Mouse (Mus musculus) neural tube, embryonic 15.5 days (tissue): ENCODE measurements around the gene Triobp. TPM values are rescaled to one million over a fixed set of nuclear protein-coding genes. Genes with fewer than 3 reads are reported as not detected.

Source experiments
- ATAC-seq: fragments of 200-750 bp; cut with Nextera tagmentation; 2 replicates; pipeline ENCODE4 v1.8.0; 2017; ENCODE audit warnings: mild to moderate bottlenecking, moderate TSS enrichment, moderate library complexity; ENCODE audit not compliant: low FRiP score
- H3K27ac ChIP-seq: fragments of 300-500 bp; sonication (generic); replicated peaks from 2 replicates; pipeline ENCODE4 v1.5.1; 2015; ENCODE audit warnings: mild to moderate bottlenecking, inconsistent platforms
- H3K27me3 ChIP-seq: fragments of 300-500 bp; sonication (generic); replicated peaks from 2 replicates; pipeline ENCODE4 v1.6.1; 2015; ENCODE audit warnings: inconsistent platforms
- H3K36me3 ChIP-seq: fragments of 300-500 bp; sonication (generic); 2 replicates; pipeline ENCODE4 v1.6.1; 2015; ENCODE audit warnings: inconsistent platforms
- H3K4me1 ChIP-seq: fragments of 300-500 bp; sonication (generic); 2 replicates; pipeline ENCODE4 v1.6.1; 2015; ENCODE audit warnings: inconsistent platforms
- H3K4me2 ChIP-seq: fragments of 300-500 bp; sonication (generic); 2 replicates; pipeline ENCODE4 v1.6.1; 2015; ENCODE audit warnings: inconsistent platforms, mild to moderate bottlenecking, moderate library complexity
- H3K4me3 ChIP-seq: fragments of 300-500 bp; sonication (generic); replicated peaks from 2 replicates; pipeline ENCODE4 v1.5.1; 2015; ENCODE audit warnings: mild to moderate bottlenecking, inconsistent platforms
- H3K9ac ChIP-seq: fragments of 300-500 bp; sonication (generic); replicated peaks from 2 replicates; pipeline ENCODE4 v1.6.1; 2015; ENCODE audit warnings: mild to moderate bottlenecking, inconsistent platforms
- H3K9me3 ChIP-seq: fragments of 300-500 bp; sonication (generic); replicated peaks from 2 replicates; pipeline ENCODE4 v1.6.1; 2016; ENCODE audit warnings: inconsistent platforms
- WGBS: fragments of 180-500 bp; shearing (Covaris S2); methylation state at CpG from one replicate; pipeline ENCODE4 v1.1.7; 2015; ENCODE audit warnings: mixed read lengths; 5-methylcytosine and 5-hydroxymethylcytosine counted together
- polyA plus RNA-seq: library from polyadenylated mRNA; unstranded; fragments of >200 nt; fragmentation: Nextera tagmentation; extraction: Ambion mirVana; gene quantifications from 2 replicates; pipeline ENCODE4 v1.2.1, GENCODE M21; 2015

Gene Triobp
- polyA plus RNA-seq, 1 experiment from 2014 or later: 30.6 TPM

GRCm38 (mm10) chr15:78914091-78914822, 33.3 kb upstream of the Triobp start:
- peak overlapping the region; percentile 80 for H3K9ac ChIP-seq
- H3K36me3 ChIP-seq: peaks cover 16% of the 10 kb centered on the region
- ATAC-seq: peak; percentile 80
- H3K9me3 ChIP-seq: no peaks in the 10 kb centered on the region
- H3K4me3 ChIP-seq: peak overlapping the region; percentile 78
- peak overlapping the region; percentile 88 for H3K4me2 ChIP-seq
- H3K27ac ChIP-seq: peak overlapping the region; percentile 98
- under 1% methylated on average over 80 of the region's 87 CpGs for WGBS
- no peaks in the 10 kb centered on the region for H3K27me3 ChIP-seq
- peaks cover 49% of the 10 kb centered on the region for H3K4me1 ChIP-seq

- H3K4me2 ChIP-seq: peak overlapping the region; percentile 88
- no peaks in the 10 kb centered on the region for H3K27me3 ChIP-seq
- peak overlapping the region; percentile 80 for H3K9ac ChIP-seq
- peaks cover 49% of the 10 kb centered on the region for H3K4me1 ChIP-seq
- no peaks in the 10 kb centered on the region for H3K9me3 ChIP-seq
- H3K27ac ChIP-seq: peak overlapping the region; percentile 98
- H3K4me3 ChIP-seq: peak overlapping the region; percentile 78
- no peak for ATAC-seq
- peaks cover 23% of the 10 kb centered on the region for H3K36me3 ChIP-seq
- 47% methylated on average over 8 of the region's 8 CpGs for WGBS
Observed at GRCm38 (mm10) chr15:78914823-78915659, 32.5 kb upstream of the Triobp start.

- Histone ChIP-seq H3K4me1 (peaks cover 49% of the 10 kb centered on the region), H3K36me3 (peaks cover 23% of the 10 kb centered on the region), H3K4me3 (peak overlapping the region; percentile 78), H3K4me2 (peak overlapping the region; percentile 88), H3K27me3 (no peaks in the 10 kb centered on the region), H3K9ac (peak overlapping the region; percentile 80), H3K27ac (peak overlapping the region; percentile 68), H3K9me3 (no peaks in the 10 kb centered on the region)
- peak; percentile 19; the same call in 1 of the 2 replicates for ATAC-seq
- 6% methylated on average over 8 of the region's 8 CpGs for WGBS
Observed at GRCm38 (mm10) chr15:78915660-78916017, 31.9 kb upstream of the Triobp start.

- peaks cover 23% of the 10 kb centered on the region for H3K36me3 ChIP-seq
- H3K9me3 ChIP-seq: no peaks in the 10 kb centered on the region
- 31% methylated on average over 12 of the region's 12 CpGs for WGBS
- H3K9ac ChIP-seq: peak overlapping the region; percentile 80
- no peaks in the 10 kb centered on the region for H3K27me3 ChIP-seq
- ATAC-seq: no peak
- peaks cover 49% of the 10 kb centered on the region for H3K4me1 ChIP-seq
- H3K27ac ChIP-seq: peak overlapping the region; percentile 68
- peak overlapping the region; percentile 88 for H3K4me2 ChIP-seq
- peak overlapping the region; percentile 78 for H3K4me3 ChIP-seq
Observed at GRCm38 (mm10) chr15:78916052-78916826, 31.3 kb upstream of the Triobp start.

GRCm38 (mm10) chr15:78918126-78918525, 29.4 kb upstream of the Triobp start:
- ATAC-seq: no peak
- no peak overlapping the region for H3K4me3 ChIP-seq
- no peaks in the 10 kb centered on the region for H3K27me3 ChIP-seq
- peaks cover 23% of the 10 kb centered on the region for H3K36me3 ChIP-seq
- no peak overlapping the region for H3K27ac ChIP-seq
- no peak overlapping the region for H3K9ac ChIP-seq
- no peaks in the 10 kb centered on the region for H3K9me3 ChIP-seq
- peaks cover 42% of the 10 kb centered on the region for H3K4me1 ChIP-seq
- H3K4me2 ChIP-seq: no peak overlapping the region
- 94% methylated on average over 23 of the region's 23 CpGs for WGBS

GRCm38 (mm10) chr15:78919914-78920313, 27.6 kb upstream of the Triobp start:
- ATAC-seq: no peak
- Histone ChIP-seq H3K9me3 (no peaks in the 10 kb centered on the region), H3K27me3 (no peaks in the 10 kb centered on the region), H3K27ac (no peak overlapping the region), H3K4me2 (no peak overlapping the region), H3K36me3 (peaks cover 23% of the 10 kb centered on the region), H3K9ac (no peak overlapping the region), H3K4me3 (no peak overlapping the region), H3K4me1 (peaks cover 34% of the 10 kb centered on the region)
- WGBS: 82% methylated on average over 12 of the region's 12 CpGs

GRCm38 (mm10) chr15:78922700-78923099, 24.8 kb upstream of the Triobp start:
- Histone ChIP-seq H3K4me1 (peaks cover 32% of the 10 kb centered on the region), H3K27ac (no peak overlapping the region), H3K4me2 (no peak overlapping the region), H3K27me3 (0 out of 2 replicates have a peak, but pooled peaks cover 3% of the 10 kb centered on the region), H3K4me3 (no peak overlapping the region), H3K9me3 (no peaks in the 10 kb centered on the region), H3K9ac (no peak overlapping the region), H3K36me3 (peaks cover 17% of the 10 kb centered on the region)
- 89% methylated on average over 7 of the region's 7 CpGs for WGBS
- no peak for ATAC-seq

GRCm38 (mm10) chr15:78923585-78923984, 23.9 kb upstream of the Triobp start:
- Histone ChIP-seq H3K9me3 (no peaks in the 10 kb centered on the region), H3K27ac (no peak overlapping the region), H3K4me1 (peaks cover 34% of the 10 kb centered on the region), H3K27me3 (0 out of 2 replicates have a peak, but pooled peaks cover 3% of the 10 kb centered on the region), H3K36me3 (peaks cover 11% of the 10 kb centered on the region), H3K9ac (no peak overlapping the region), H3K4me3 (no peak overlapping the region), H3K4me2 (no peak overlapping the region)
- 74% methylated on average over 6 of the region's 6 CpGs for WGBS
- no peak for ATAC-seq

GRCm38 (mm10) chr15:78925129-78925528, 22.4 kb upstream of the Triobp start:
- H3K4me2 ChIP-seq: no peak overlapping the region
- peak overlapping the region; percentile 76 for H3K27ac ChIP-seq
- H3K9ac ChIP-seq: no peak overlapping the region
- H3K9me3 ChIP-seq: no peaks in the 10 kb centered on the region
- peaks cover 34% of the 10 kb centered on the region for H3K4me1 ChIP-seq
- WGBS: 38% methylated on average over 8 of the region's 8 CpGs
- no peak overlapping the region for H3K4me3 ChIP-seq
- ATAC-seq: no peak
- H3K27me3 ChIP-seq: 0 out of 2 replicates have a peak, but pooled peaks cover 3% of the 10 kb centered on the region
- no peaks in the 10 kb centered on the region for H3K36me3 ChIP-seq

- WGBS: 8% methylated on average over 20 of the region's 20 CpGs
- Histone ChIP-seq H3K4me3 (peak within 1 kb of the TSS; percentile 32), H3K9ac (no peak within 1 kb of the TSS), H3K36me3 (no peaks in the 10 kb centered on the region), H3K9me3 (no peaks in the 10 kb centered on the region), H3K4me2 (peak within 1 kb of the TSS; percentile 67), H3K4me1 (peaks cover 34% of the 10 kb centered on the region), H3K27ac (peak within 1 kb of the TSS; percentile 76), H3K27me3 (0 out of 2 replicates have a peak, but pooled peaks cover 3% of the 10 kb centered on the region)
- peak; percentile 56 for ATAC-seq
Observed at GRCm38 (mm10) chr15:78926021-78926919, 21.3 kb upstream of the Triobp start, which contains the start of gene Lgals1. Gene Lgals1, plus strand, starts transcription at chr15:78926725.
